Mouse (Mus musculus): Measurements from ENCODE around the gene Ythdc1.

DNA sequence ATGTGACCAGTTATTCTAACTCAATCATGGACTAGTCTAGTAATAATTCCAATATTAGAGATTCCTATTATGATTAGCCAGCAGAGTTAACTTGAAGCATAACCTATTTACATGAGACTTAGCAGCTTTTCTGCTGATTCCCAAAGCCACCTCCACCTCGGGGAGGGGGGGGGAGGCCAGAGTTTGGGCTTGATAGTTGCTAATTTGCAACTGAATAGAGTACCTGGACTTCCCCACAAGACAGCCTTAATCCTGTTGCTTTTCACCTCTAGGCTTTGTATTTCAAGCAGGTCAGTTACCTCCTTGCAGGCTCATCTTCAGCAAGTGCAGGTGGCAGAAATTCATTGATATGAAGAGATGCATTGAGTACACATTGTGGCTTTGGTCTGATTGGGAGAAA, 53.7 kb downstream of the Ythdc1 start:
- TF ChIP-seq CTCF (IDR thresholded peaks at IDR 0.05; ENCODE audit: control insufficient read depth, insufficient read depth, insufficient read length) (no peak), MYOG (IDR thresholded peaks at IDR 0.05; ENCODE audit: control insufficient read depth, extremely low read depth, insufficient read length) (no peak)
